Mouse (Mus musculus) hindbrain, embryonic 11.5 days (tissue): ENCODE measurements around the gene 1700029H14Rik. TPM values are rescaled to one million over a fixed set of nuclear protein-coding genes. Genes with fewer than 3 reads are reported as not detected.

Source experiments
- ATAC-seq: fragments of 200-750 bp; cut with Nextera tagmentation; 2 replicates; pipeline ENCODE4 v1.8.0; 2017; ENCODE audit warnings: mild to moderate bottlenecking, moderate TSS enrichment, moderate library complexity; ENCODE audit not compliant: low FRiP score
- DNase-seq: peaks from one replicate; pipeline ENCODE4 v3.0.0-alpha.2; 2015; ENCODE audit warnings: low spot score
- H3K27ac ChIP-seq: fragments of 300-500 bp; sonication (generic); 2 replicates; pipeline ENCODE4 v1.5.1; 2014; ENCODE audit warnings: mild to moderate bottlenecking, low read depth, low read length
- H3K27me3 ChIP-seq: fragments of 300-500 bp; sonication (generic); 2 replicates; pipeline ENCODE4 v1.6.1; 2014; ENCODE audit warnings: mild to moderate bottlenecking, low read length, moderate library complexity, mixed read lengths; ENCODE audit not compliant: control insufficient read depth, insufficient read depth
- H3K36me3 ChIP-seq: fragments of 300-500 bp; sonication (generic); 2 replicates; pipeline ENCODE4 v1.6.1; 2014; ENCODE audit warnings: mild to moderate bottlenecking, low read length, moderate library complexity, mixed read lengths; ENCODE audit not compliant: control insufficient read depth, insufficient read depth
- H3K4me1 ChIP-seq: fragments of 300-500 bp; sonication (generic); replicated peaks from 2 replicates; pipeline ENCODE4 v1.6.1; 2014; ENCODE audit warnings: low read length, mixed read lengths; ENCODE audit not compliant: control insufficient read depth, insufficient read depth
- H3K4me2 ChIP-seq: fragments of 300-500 bp; sonication (generic); replicated peaks from 2 replicates; pipeline ENCODE4 v1.6.1; 2014; ENCODE audit warnings: mild to moderate bottlenecking, low read depth, low read length
- H3K4me3 ChIP-seq: fragments of 300-500 bp; sonication (generic); 2 replicates; pipeline ENCODE4 v1.5.1; 2014; ENCODE audit warnings: low read depth, low read length
- H3K9ac ChIP-seq: fragments of 300-500 bp; sonication (generic); 2 replicates; pipeline ENCODE4 v1.6.1; 2014; ENCODE audit warnings: low read depth, low read length
- H3K9me3 ChIP-seq: fragments of 300-500 bp; sonication (generic); 2 replicates; pipeline ENCODE4 v1.6.1; 2016; ENCODE audit warnings: low read length; ENCODE audit not compliant: control insufficient read depth
- WGBS: fragments of 180-500 bp; shearing (Covaris S2); extraction: QIAGEN DNeasy Blood & Tissue Kit; methylation state at CpG from one replicate; pipeline ENCODE4 v1.1.7; 2014; 5-methylcytosine and 5-hydroxymethylcytosine counted together
- polyA plus RNA-seq: library from polyadenylated mRNA; unstranded; fragments of >200 nt; fragmentation: Nextera tagmentation; extraction: Ambion mirVana; gene quantifications from 2 replicates; pipeline ENCODE4 v1.2.1, GENCODE M21; 2014

Gene 1700029H14Rik
- polyA plus RNA-seq, 1 experiment from 2014 or later, result not detected

GRCm38 (mm10) chr8:13519503-13519902 is 42.8 kb downstream of the 1700029H14Rik start:
- Histone ChIP-seq H3K4me1 (no peaks in the 10 kb centered on the region), H3K4me3 (no peak overlapping the region), H3K4me2 (no peak overlapping the region), H3K27ac (no peak overlapping the region), H3K27me3 (no peaks in the 10 kb centered on the region), H3K36me3 (no peaks in the 10 kb centered on the region), H3K9me3 (no peaks in the 10 kb centered on the region), H3K9ac (no peak overlapping the region)
- 88% methylated on average over 9 of the region's 9 CpGs for WGBS
- DNase-seq (no peak), ATAC-seq (no peak)

GRCm38 (mm10) chr8:13517284-13517781 is 44.9 kb downstream of the 1700029H14Rik start:
- Histone ChIP-seq H3K27ac (no peak overlapping the region), H3K36me3 (no peaks in the 10 kb centered on the region), H3K9ac (no peak overlapping the region), H3K4me3 (no peak overlapping the region), H3K27me3 (no peaks in the 10 kb centered on the region), H3K4me1 (no peaks in the 10 kb centered on the region), H3K4me2 (no peak overlapping the region), H3K9me3 (no peaks in the 10 kb centered on the region)
- ATAC-seq (no peak), DNase-seq (no peak)
- 91% methylated on average over 6 of the region's 6 CpGs for WGBS

- H3K4me1 ChIP-seq, result no peaks in the 10 kb centered on the region
- no peak for DNase-seq
- no peaks in the 10 kb centered on the region for H3K27me3 ChIP-seq
- no peak for ATAC-seq
- H3K9ac ChIP-seq, result no peak overlapping the region
- no peaks in the 10 kb centered on the region for H3K36me3 ChIP-seq
- no peak overlapping the region for H3K4me3 ChIP-seq
- H3K9me3 ChIP-seq, result no peaks in the 10 kb centered on the region
- no peak overlapping the region for H3K27ac ChIP-seq
- H3K4me2 ChIP-seq, result no peak overlapping the region
- WGBS, result 89% methylated on average over 5 of the region's 5 CpGs
These were observed 45.5 kb downstream of the 1700029H14Rik start for GRCm38 (mm10) chr8:13516728-13517127.

- H3K9me3 ChIP-seq, result no peaks in the 10 kb centered on the region
- H3K27me3 ChIP-seq, result no peaks in the 10 kb centered on the region
- no peak overlapping the region for H3K4me2 ChIP-seq
- no peak for DNase-seq
- ATAC-seq, result no peak
- no peak overlapping the region for H3K27ac ChIP-seq
- H3K9ac ChIP-seq, result no peak overlapping the region
- H3K4me1 ChIP-seq, result no peaks in the 10 kb centered on the region
- no peaks in the 10 kb centered on the region for H3K36me3 ChIP-seq
- 92% methylated on average over 7 of the region's 7 CpGs for WGBS
- no peak overlapping the region for H3K4me3 ChIP-seq
These were observed 46.2 kb downstream of the 1700029H14Rik start for GRCm38 (mm10) chr8:13516011-13516442.

- DNase-seq, result no peak
- no peak overlapping the region for H3K4me2 ChIP-seq
- H3K4me1 ChIP-seq, result no peaks in the 10 kb centered on the region
- no peak for ATAC-seq
- WGBS, result 82% methylated on average over 5 of the region's 5 CpGs
- H3K9me3 ChIP-seq, result no peaks in the 10 kb centered on the region
- no peaks in the 10 kb centered on the region for H3K27me3 ChIP-seq
- H3K9ac ChIP-seq, result no peak overlapping the region
- no peak overlapping the region for H3K27ac ChIP-seq
- no peak overlapping the region for H3K4me3 ChIP-seq
- no peaks in the 10 kb centered on the region for H3K36me3 ChIP-seq
These were observed 48.5 kb downstream of the 1700029H14Rik start for GRCm38 (mm10) chr8:13513556-13514370.

- 84% methylated on average over 6 of the region's 6 CpGs for WGBS
- H3K4me3 ChIP-seq, result no peak overlapping the region
- no peak overlapping the region for H3K9ac ChIP-seq
- H3K27me3 ChIP-seq, result no peaks in the 10 kb centered on the region
- no peaks in the 10 kb centered on the region for H3K4me1 ChIP-seq
- no peak overlapping the region for H3K27ac ChIP-seq
- DNase-seq, result no peak
- H3K4me2 ChIP-seq, result no peak overlapping the region
- H3K9me3 ChIP-seq, result no peaks in the 10 kb centered on the region
- no peak for ATAC-seq
- no peaks in the 10 kb centered on the region for H3K36me3 ChIP-seq
These were observed 49.6 kb downstream of the 1700029H14Rik start for GRCm38 (mm10) chr8:13512677-13513076.

- no peaks in the 10 kb centered on the region for H3K36me3 ChIP-seq
- no peaks in the 10 kb centered on the region for H3K4me1 ChIP-seq
- no peak overlapping the region for H3K27ac ChIP-seq
- H3K4me2 ChIP-seq, result no peak overlapping the region
- no peaks in the 10 kb centered on the region for H3K9me3 ChIP-seq
- H3K27me3 ChIP-seq, result no peaks in the 10 kb centered on the region
- ATAC-seq (no peak), DNase-seq (no peak)
- no peak overlapping the region for H3K4me3 ChIP-seq
- no peak overlapping the region for H3K9ac ChIP-seq
- WGBS, result 69% methylated on average over 5 of the region's 5 CpGs
These were observed 50.2 kb downstream of the 1700029H14Rik start for GRCm38 (mm10) chr8:13512016-13512415.

GRCm38 (mm10) chr8:13507284-13507937 is 54.9 kb downstream of the 1700029H14Rik start:
- H3K27ac ChIP-seq, result no peak overlapping the region
- no peaks in the 10 kb centered on the region for H3K27me3 ChIP-seq
- H3K9me3 ChIP-seq, result no peaks in the 10 kb centered on the region
- H3K36me3 ChIP-seq, result no peaks in the 10 kb centered on the region
- WGBS, result 86% methylated on average over 3 of the region's 3 CpGs
- H3K4me1 ChIP-seq, result no peaks in the 10 kb centered on the region
- H3K4me2 ChIP-seq, result no peak overlapping the region
- H3K4me3 ChIP-seq, result no peak overlapping the region
- no peak for DNase-seq
- ATAC-seq, result no peak
- no peak overlapping the region for H3K9ac ChIP-seq
